Mouse (Mus musculus): ENCODE data around the gene Katnbl1. TPM values are rescaled to one million over a fixed set of nuclear protein-coding genes. Genes with fewer than 3 reads are reported as not detected.
"Not testable (repeated sequence)": the region's sequence is repeated elsewhere in the genome, so short reads cannot be mapped to it uniquely, and the experiment has no call there.

Katnbl1 gene
- polyA plus RNA-seq, 1 experiment from 2014 or later: 55.1 TPM

- H3K9ac ChIP-seq (ENCODE audit: low read depth, low read length): no peak overlapping the region
- no peak overlapping the region for H3K4me3 ChIP-seq (ENCODE audit: low read depth, low read length)
- no peaks in the 10 kb centered on the region for H3K27me3 ChIP-seq (ENCODE audit: control insufficient read depth, insufficient read depth, low read length)
- no peak overlapping the region for H3K27ac ChIP-seq (ENCODE audit: low read depth, low read length)
- H3K4me1 ChIP-seq (replicated peaks; ENCODE audit: control insufficient read depth, insufficient read depth, low read length): no peaks in the 10 kb centered on the region
- no peak overlapping the region for H3K4me2 ChIP-seq (replicated peaks; ENCODE audit: low read depth, low read length)
- DNase-seq (ENCODE audit: low spot score): no peak
- no peaks in the 10 kb centered on the region for H3K9me3 ChIP-seq (ENCODE audit: control insufficient read depth, low read length)
- no peaks in the 10 kb centered on the region for H3K36me3 ChIP-seq (ENCODE audit: control insufficient read depth, insufficient read depth, low read length)
- no peak for ATAC-seq (ENCODE audit: low FRiP score)
- WGBS: 89% methylated on average over 4 of the region's 4 CpGs
Measured at GRCm38 (mm10) chr2:112429665-112430064, 50.7 kb downstream of the Katnbl1 start.

GRCm38 (mm10) chr2:112430403-112430802 is 51.4 kb downstream of the Katnbl1 start:
- Histone ChIP-seq H3K4me3 (ENCODE audit: low read depth, low read length) (no peak overlapping the region), H3K27me3 (ENCODE audit: control insufficient read depth, insufficient read depth, low read length) (no peaks in the 10 kb centered on the region), H3K27ac (ENCODE audit: low read depth, low read length) (no peak overlapping the region), H3K4me2 (replicated peaks; ENCODE audit: low read depth, low read length) (no peak overlapping the region), H3K9me3 (ENCODE audit: control insufficient read depth, low read length) (no peaks in the 10 kb centered on the region), H3K4me1 (replicated peaks; ENCODE audit: control insufficient read depth, insufficient read depth, low read length) (no peaks in the 10 kb centered on the region), H3K9ac (ENCODE audit: low read depth, low read length) (no peak overlapping the region), H3K36me3 (ENCODE audit: control insufficient read depth, insufficient read depth, low read length) (no peaks in the 10 kb centered on the region)
- WGBS: 84% methylated on average over 5 of the region's 5 CpGs
- DNase-seq (ENCODE audit: low spot score): no peak
- ATAC-seq (ENCODE audit: low FRiP score): no peak

- no peak overlapping the region for H3K27ac ChIP-seq (ENCODE audit: low read depth, low read length)
- no peaks in the 10 kb centered on the region for H3K4me1 ChIP-seq (replicated peaks; ENCODE audit: control insufficient read depth, insufficient read depth, low read length)
- H3K9ac ChIP-seq (ENCODE audit: low read depth, low read length): no peak overlapping the region
- H3K9me3 ChIP-seq (ENCODE audit: control insufficient read depth, low read length): no peaks in the 10 kb centered on the region
- H3K27me3 ChIP-seq (ENCODE audit: control insufficient read depth, insufficient read depth, low read length): no peaks in the 10 kb centered on the region
- ATAC-seq (ENCODE audit: low FRiP score) (no peak), DNase-seq (ENCODE audit: low spot score) (no peak)
- no peak overlapping the region for H3K4me3 ChIP-seq (ENCODE audit: low read depth, low read length)
- no peak overlapping the region for H3K4me2 ChIP-seq (replicated peaks; ENCODE audit: low read depth, low read length)
- no peaks in the 10 kb centered on the region for H3K36me3 ChIP-seq (ENCODE audit: control insufficient read depth, insufficient read depth, low read length)
- WGBS: 92% methylated on average over 2 of the region's 2 CpGs
Measured at GRCm38 (mm10) chr2:112432523-112432922, 53.5 kb downstream of the Katnbl1 start.

GRCm38 (mm10) chr2:112433359-112433758 is 54.3 kb downstream of the Katnbl1 start:
- WGBS: 86% methylated on average over 2 of the region's 2 CpGs
- H3K27me3 ChIP-seq (ENCODE audit: control insufficient read depth, insufficient read depth, low read length): no peaks in the 10 kb centered on the region
- no peak for DNase-seq (ENCODE audit: low spot score)

GRCm38 (mm10) chr2:112436292-112436691 is 57.3 kb downstream of the Katnbl1 start:
- DNase-seq (ENCODE audit: low spot score) (no peak), ATAC-seq (ENCODE audit: low FRiP score) (no peak)
- Histone ChIP-seq H3K27ac (ENCODE audit: low read depth, low read length) (no peak overlapping the region), H3K4me1 (replicated peaks; ENCODE audit: control insufficient read depth, insufficient read depth, low read length) (no peaks in the 10 kb centered on the region), H3K36me3 (ENCODE audit: control insufficient read depth, insufficient read depth, low read length) (no peaks in the 10 kb centered on the region), H3K4me2 (replicated peaks; ENCODE audit: low read depth, low read length) (no peak overlapping the region), H3K27me3 (ENCODE audit: control insufficient read depth, insufficient read depth, low read length) (no peaks in the 10 kb centered on the region), H3K9ac (ENCODE audit: low read depth, low read length) (no peak overlapping the region), H3K9me3 (ENCODE audit: control insufficient read depth, low read length) (no peaks in the 10 kb centered on the region), H3K4me3 (ENCODE audit: low read depth, low read length) (no peak overlapping the region)
- 81% methylated on average over 4 of the region's 4 CpGs for WGBS

More at GRCm38 (mm10) chr2:112433359-112433758, 54.3 kb downstream of the Katnbl1 start:
- no peak overlapping the region for H3K9ac ChIP-seq (ENCODE audit: low read depth, low read length)
- no peaks in the 10 kb centered on the region for H3K4me1 ChIP-seq (replicated peaks; ENCODE audit: control insufficient read depth, insufficient read depth, low read length)
- ATAC-seq (ENCODE audit: low FRiP score): no peak
- H3K9me3 ChIP-seq (ENCODE audit: control insufficient read depth, low read length): no peaks in the 10 kb centered on the region
- no peaks in the 10 kb centered on the region for H3K36me3 ChIP-seq (ENCODE audit: control insufficient read depth, insufficient read depth, low read length)
- no peak overlapping the region for H3K4me3 ChIP-seq (ENCODE audit: low read depth, low read length)
- H3K4me2 ChIP-seq (replicated peaks; ENCODE audit: low read depth, low read length): no peak overlapping the region
- no peak overlapping the region for H3K27ac ChIP-seq (ENCODE audit: low read depth, low read length)

GRCm38 (mm10) chr2:112437589-112437988 is 58.6 kb downstream of the Katnbl1 start:
- ATAC-seq (ENCODE audit: low FRiP score): no peak
- no peak overlapping the region for H3K4me2 ChIP-seq (replicated peaks; ENCODE audit: low read depth, low read length)
- H3K27me3 ChIP-seq (ENCODE audit: control insufficient read depth, insufficient read depth, low read length): no peaks in the 10 kb centered on the region
- no peaks in the 10 kb centered on the region for H3K4me1 ChIP-seq (replicated peaks; ENCODE audit: control insufficient read depth, insufficient read depth, low read length)
- no peak overlapping the region for H3K9ac ChIP-seq (ENCODE audit: low read depth, low read length)
- H3K27ac ChIP-seq (ENCODE audit: low read depth, low read length): no peak overlapping the region
- no peak overlapping the region for H3K4me3 ChIP-seq (ENCODE audit: low read depth, low read length)
- 87% methylated on average over 2 of the region's 2 CpGs for WGBS
- H3K9me3 ChIP-seq (ENCODE audit: control insufficient read depth, low read length): no peaks in the 10 kb centered on the region
- H3K36me3 ChIP-seq (ENCODE audit: control insufficient read depth, insufficient read depth, low read length): no peaks in the 10 kb centered on the region
- no peak for DNase-seq (ENCODE audit: low spot score)

- H3K27me3 ChIP-seq (ENCODE audit: control insufficient read depth, insufficient read depth, low read length): no peaks in the 10 kb centered on the region
- 79% methylated on average over 2 of the region's 2 CpGs for WGBS
Measured at GRCm38 (mm10) chr2:112443491-112443890, 64.5 kb downstream of the Katnbl1 start.

GRCm38 (mm10) chr2:112445511-112445910 is 66.5 kb downstream of the Katnbl1 start:
- DNase-seq (ENCODE audit: low spot score) (no peak), ATAC-seq (ENCODE audit: low FRiP score) (no peak)
- no peak overlapping the region for H3K9ac ChIP-seq (ENCODE audit: low read depth, low read length)

More at GRCm38 (mm10) chr2:112443491-112443890, 64.5 kb downstream of the Katnbl1 start:
- Histone ChIP-seq H3K4me2 (replicated peaks; ENCODE audit: low read depth, low read length) (no peak overlapping the region), H3K27ac (ENCODE audit: low read depth, low read length) (no peak overlapping the region), H3K4me1 (replicated peaks; ENCODE audit: control insufficient read depth, insufficient read depth, low read length) (no peaks in the 10 kb centered on the region), H3K9ac (ENCODE audit: low read depth, low read length) (no peak overlapping the region), H3K9me3 (ENCODE audit: control insufficient read depth, low read length) (no peaks in the 10 kb centered on the region), H3K4me3 (ENCODE audit: low read depth, low read length) (no peak overlapping the region), H3K36me3 (ENCODE audit: control insufficient read depth, insufficient read depth, low read length) (no peaks in the 10 kb centered on the region)
- ATAC-seq (ENCODE audit: low FRiP score): no peak
- no peak for DNase-seq (ENCODE audit: low spot score)

GRCm38 (mm10) chr2:112448046-112448445 is 69.0 kb downstream of the Katnbl1 start:
- not testable (repeated sequence) for H3K9ac ChIP-seq (ENCODE audit: low read depth, low read length); H3K4me3 ChIP-seq (ENCODE audit: low read depth, low read length); H3K4me2 ChIP-seq (replicated peaks; ENCODE audit: low read depth, low read length); ATAC-seq (ENCODE audit: low FRiP score); H3K9me3 ChIP-seq (ENCODE audit: control insufficient read depth, low read length); H3K27ac ChIP-seq (ENCODE audit: low read depth, low read length); H3K27me3 ChIP-seq (ENCODE audit: control insufficient read depth, insufficient read depth, low read length); H3K36me3 ChIP-seq (ENCODE audit: control insufficient read depth, insufficient read depth, low read length); H3K4me1 ChIP-seq (replicated peaks; ENCODE audit: control insufficient read depth, insufficient read depth, low read length); DNase-seq (ENCODE audit: low spot score)
- WGBS: 76% methylated on average over 4 of the region's 4 CpGs

More at GRCm38 (mm10) chr2:112445511-112445910, 66.5 kb downstream of the Katnbl1 start:
- no peaks in the 10 kb centered on the region for H3K36me3 ChIP-seq (ENCODE audit: control insufficient read depth, insufficient read depth, low read length)
- no peaks in the 10 kb centered on the region for H3K27me3 ChIP-seq (ENCODE audit: control insufficient read depth, insufficient read depth, low read length)
- no peak overlapping the region for H3K4me3 ChIP-seq (ENCODE audit: low read depth, low read length)
- no peak overlapping the region for H3K4me2 ChIP-seq (replicated peaks; ENCODE audit: low read depth, low read length)
- H3K27ac ChIP-seq (ENCODE audit: low read depth, low read length): no peak overlapping the region
- H3K4me1 ChIP-seq (replicated peaks; ENCODE audit: control insufficient read depth, insufficient read depth, low read length): no peaks in the 10 kb centered on the region
- no peaks in the 10 kb centered on the region for H3K9me3 ChIP-seq (ENCODE audit: control insufficient read depth, low read length)
